Mouse (Mus musculus) urinary bladder, postnatal 36 days (tissue): ENCODE data around the gene Ssbp2.

Experiments
- DNase-seq, 2 experiments: peaks; one replicate each; pipeline ENCODE4 v3.0.0; 2022; ENCODE audit warnings: low spot score in 2 of 2, mixed read lengths in 1 of 2

Ssbp2 gene

GRCm38 (mm10) chr13:91529821-91530220 is 69.7 kb downstream of the Ssbp2 start:
- no peak for DNase-seq

- no peak for DNase-seq
Measured at GRCm38 (mm10) chr13:91536711-91537110, 76.6 kb downstream of the Ssbp2 start.

GRCm38 (mm10) chr13:91540145-91541068 is 80.3 kb downstream of the Ssbp2 start:
- no peak for DNase-seq

GRCm38 (mm10) chr13:91541069-91541429 is 81.0 kb downstream of the Ssbp2 start:
- DNase-seq = no peak

GRCm38 (mm10) chr13:91543555-91543954 is 83.5 kb downstream of the Ssbp2 start:
- peak; percentile 17 to 21 for DNase-seq

- no peak for DNase-seq
Measured at GRCm38 (mm10) chr13:91564047-91564446, 104.0 kb downstream of the Ssbp2 start.

- DNase-seq = no peak
Measured at GRCm38 (mm10) chr13:91564755-91565154, 104.7 kb downstream of the Ssbp2 start.

GRCm38 (mm10) chr13:91581504-91581903 is 121.4 kb downstream of the Ssbp2 start:
- DNase-seq = no peak

- no peak for DNase-seq
Measured at GRCm38 (mm10) chr13:91582212-91582611, 122.1 kb downstream of the Ssbp2 start.

- DNase-seq = no peak
Measured at GRCm38 (mm10) chr13:91586368-91586767, 126.3 kb downstream of the Ssbp2 start.

GRCm38 (mm10) chr13:91588475-91588874 is 128.4 kb downstream of the Ssbp2 start:
- DNase-seq = no peak

- DNase-seq = no peak
Measured at GRCm38 (mm10) chr13:91591863-91592262, 131.8 kb downstream of the Ssbp2 start.

GRCm38 (mm10) chr13:91595284-91595683 is 135.2 kb downstream of the Ssbp2 start:
- DNase-seq = no peak

GRCm38 (mm10) chr13:91599594-91599993 is 139.5 kb downstream of the Ssbp2 start:
- DNase-seq = no peak

GRCm38 (mm10) chr13:91605043-91605840 is 145.2 kb downstream of the Ssbp2 start:
- DNase-seq = no peak

- DNase-seq = no peak
Measured at GRCm38 (mm10) chr13:91610601-91611000, 150.5 kb downstream of the Ssbp2 start.

- DNase-seq = no peak
Measured at GRCm38 (mm10) chr13:91611909-91612308, 151.8 kb downstream of the Ssbp2 start.

- no peak for DNase-seq
Measured at GRCm38 (mm10) chr13:91612578-91612977, 152.5 kb downstream of the Ssbp2 start.

- no peak for DNase-seq
Measured at GRCm38 (mm10) chr13:91616050-91616449, 156.0 kb downstream of the Ssbp2 start.

GRCm38 (mm10) chr13:91616876-91617275 is 156.8 kb downstream of the Ssbp2 start:
- no peak for DNase-seq

- DNase-seq = no peak
Measured at GRCm38 (mm10) chr13:91619431-91619830, 159.3 kb downstream of the Ssbp2 start.

GRCm38 (mm10) chr13:91620541-91620940 is 160.5 kb downstream of the Ssbp2 start:
- DNase-seq = no peak
